Mouse (Mus musculus) layer of hippocampus, postnatal 25 days (tissue): ENCODE data around the gene B3gnt7. TPM values are rescaled to one million over a fixed set of nuclear protein-coding genes. Genes with fewer than 3 reads are reported as not detected.

Source experiments
- DNase-seq, 2 experiments: peaks; one replicate each; pipeline ENCODE4 v3.0.0; 2022; ENCODE audit warnings: mixed read lengths in 2 of 2, low spot score in 1 of 2; ENCODE audit errors: extremely low spot score in 1 of 2
- total RNA-seq, 2 experiments: library from RNA; stranded (reverse); gene quantifications; 2 replicates each; pipeline ENCODE4 v1.2.3; 2021

Gene B3gnt7
- total RNA-seq = 1 to 10 TPM; 1.5 to 1.6 TPM

- no peak for DNase-seq
Observed at GRCm38 (mm10) chr1:86302532-86302931, at the start of gene B3gnt7. TSS of gene B3gnt7 (plus strand) at chr1:86302832.

GRCm38 (mm10) chr1:86253410-86253809 is 49.2 kb upstream of the B3gnt7 start:
- no peak for DNase-seq

- no peak for DNase-seq
Observed at GRCm38 (mm10) chr1:86256311-86256710, 46.3 kb upstream of the B3gnt7 start.

GRCm38 (mm10) chr1:86257228-86257627 is 45.4 kb upstream of the B3gnt7 start:
- DNase-seq = no peak

- no peak for DNase-seq
Observed at GRCm38 (mm10) chr1:86258171-86258824, 44.3 kb upstream of the B3gnt7 start.

- DNase-seq = no peak
Observed at GRCm38 (mm10) chr1:86263564-86264339, 38.9 kb upstream of the B3gnt7 start.

GRCm38 (mm10) chr1:86265060-86265459 is 37.6 kb upstream of the B3gnt7 start:
- no peak for DNase-seq

GRCm38 (mm10) chr1:86268492-86269189 is 34.0 kb upstream of the B3gnt7 start:
- no peak for DNase-seq

GRCm38 (mm10) chr1:86269190-86269508 is 33.5 kb upstream of the B3gnt7 start:
- DNase-seq = no peak

GRCm38 (mm10) chr1:86271707-86272106 is 30.9 kb upstream of the B3gnt7 start:
- DNase-seq = no peak

- no peak for DNase-seq
Observed at GRCm38 (mm10) chr1:86277055-86277454, 25.6 kb upstream of the B3gnt7 start.

GRCm38 (mm10) chr1:86281781-86282536 is 20.7 kb upstream of the B3gnt7 start:
- peak in 1 of 2 experiments; percentile 14 for DNase-seq

- no peak for DNase-seq
Observed at GRCm38 (mm10) chr1:86284101-86284500, 18.5 kb upstream of the B3gnt7 start.

- DNase-seq = no peak
Observed at GRCm38 (mm10) chr1:86285295-86285694, 17.3 kb upstream of the B3gnt7 start.

- no peak for DNase-seq
Observed at GRCm38 (mm10) chr1:86287473-86287872, 15.2 kb upstream of the B3gnt7 start.

- no peak for DNase-seq
Observed at GRCm38 (mm10) chr1:86290452-86290851, 12.2 kb upstream of the B3gnt7 start.

- DNase-seq = no peak
Observed at GRCm38 (mm10) chr1:86293091-86293490, 9.5 kb upstream of the B3gnt7 start.

- no peak for DNase-seq
Observed at GRCm38 (mm10) chr1:86293868-86294267, 8.8 kb upstream of the B3gnt7 start.

- no peak for DNase-seq
Observed at GRCm38 (mm10) chr1:86294472-86294871, 8.2 kb upstream of the B3gnt7 start.

GRCm38 (mm10) chr1:86300093-86300492 is 2.5 kb upstream of the B3gnt7 start:
- no peak for DNase-seq

GRCm38 (mm10) chr1:86300731-86301130 is 1.9 kb upstream of the B3gnt7 start:
- DNase-seq = no peak
